Mouse (Mus musculus) forebrain, embryonic 13.5 days (tissue): ENCODE data around the gene Calm5. TPM values are rescaled to one million over a fixed set of nuclear protein-coding genes. Genes with fewer than 3 reads are reported as not detected.

Experiments
- ATAC-seq: fragments of 200-750 bp; cut with Nextera tagmentation; 2 replicates; pipeline ENCODE4 v1.8.0; 2017
- H3K27ac ChIP-seq: fragments of 300-500 bp; sonication (generic); 2 replicates; pipeline ENCODE4 v1.5.1; 2015; ENCODE audit warnings: inconsistent platforms, mild to moderate bottlenecking, moderate library complexity
- H3K27me3 ChIP-seq: fragments of 300-500 bp; sonication (generic); 2 replicates; pipeline ENCODE4 v1.6.1; 2015; ENCODE audit warnings: mild to moderate bottlenecking, inconsistent platforms
- H3K36me3 ChIP-seq: fragments of 300-500 bp; sonication (generic); 2 replicates; pipeline ENCODE4 v1.6.1; 2015; ENCODE audit warnings: mild to moderate bottlenecking, inconsistent platforms; ENCODE audit not compliant: poor library complexity, severe bottlenecking
- H3K4me1 ChIP-seq: fragments of 300-500 bp; sonication (generic); 2 replicates; pipeline ENCODE4 v1.6.1; 2015; ENCODE audit warnings: inconsistent platforms
- H3K4me2 ChIP-seq: fragments of 300-500 bp; sonication (generic); 2 replicates; pipeline ENCODE4 v1.6.1; 2015; ENCODE audit warnings: inconsistent platforms, mild to moderate bottlenecking, moderate library complexity
- H3K4me3 ChIP-seq: fragments of 300-500 bp; sonication (generic); 2 replicates; pipeline ENCODE4 v1.5.1; 2015; ENCODE audit warnings: mild to moderate bottlenecking, inconsistent platforms
- H3K9ac ChIP-seq: fragments of 300-500 bp; sonication (generic); 2 replicates; pipeline ENCODE4 v1.6.1; 2015; ENCODE audit warnings: mild to moderate bottlenecking, inconsistent platforms
- H3K9me3 ChIP-seq: fragments of 300-500 bp; sonication (generic); replicated peaks from 2 replicates; pipeline ENCODE4 v1.6.1; 2016; ENCODE audit warnings: inconsistent platforms
- WGBS: fragments of 180-500 bp; shearing (Covaris S2); methylation state at CpG from one replicate; pipeline ENCODE4 v1.1.7; 2015; 5-methylcytosine and 5-hydroxymethylcytosine counted together
- polyA plus RNA-seq: library from polyadenylated mRNA; unstranded; fragments of >200 nt; fragmentation: Nextera tagmentation; extraction: Ambion mirVana; gene quantifications from 2 replicates; pipeline ENCODE4 v1.2.1, GENCODE M21; 2015

Gene Calm5
- polyA plus RNA-seq, 1 experiment from 2014 or later: not detected

- Histone ChIP-seq H3K4me1 (no peaks in the 10 kb centered on the region), H3K36me3 (no peaks in the 10 kb centered on the region), H3K9ac (no peak overlapping the region), H3K4me2 (no peak overlapping the region), H3K27me3 (no peaks in the 10 kb centered on the region), H3K4me3 (no peak overlapping the region), H3K9me3 (no peaks in the 10 kb centered on the region), H3K27ac (no peak overlapping the region)
- ATAC-seq: no peak
Measured at GRCm38 (mm10) chr13:3869901-3870300, 15.9 kb downstream of the Calm5 start.

GRCm38 (mm10) chr13:3872832-3873231 lies 18.9 kb downstream of the Calm5 start:
- no peaks in the 10 kb centered on the region for H3K4me1 ChIP-seq
- H3K4me2 ChIP-seq: no peak overlapping the region
- no peak overlapping the region for H3K4me3 ChIP-seq
- 92% methylated on average over 4 of the region's 4 CpGs for WGBS
- H3K9me3 ChIP-seq: no peaks in the 10 kb centered on the region
- ATAC-seq: no peak
- no peak overlapping the region for H3K27ac ChIP-seq
- no peaks in the 10 kb centered on the region for H3K36me3 ChIP-seq
- no peak overlapping the region for H3K9ac ChIP-seq
- H3K27me3 ChIP-seq: no peaks in the 10 kb centered on the region

GRCm38 (mm10) chr13:3876448-3876847 lies 22.5 kb downstream of the Calm5 start:
- Histone ChIP-seq H3K4me1 (no peaks in the 10 kb centered on the region), H3K9ac (no peak overlapping the region), H3K27me3 (no peaks in the 10 kb centered on the region), H3K4me3 (no peak overlapping the region), H3K36me3 (peaks cover 3% of the 10 kb centered on the region; the same call in 1 of the 2 replicates), H3K9me3 (no peaks in the 10 kb centered on the region), H3K27ac (no peak overlapping the region), H3K4me2 (no peak overlapping the region)
- ATAC-seq: no peak
- WGBS: 81% methylated on average over 6 of the region's 6 CpGs

- H3K27me3 ChIP-seq: no peaks in the 10 kb centered on the region
- H3K4me2 ChIP-seq: no peak overlapping the region
- H3K9ac ChIP-seq: no peak overlapping the region
- H3K4me1 ChIP-seq: no peaks in the 10 kb centered on the region
- H3K36me3 ChIP-seq: peaks cover 10% of the 10 kb centered on the region
- H3K4me3 ChIP-seq: no peak overlapping the region
- 72% methylated on average over 6 of the region's 6 CpGs for WGBS
- no peak for ATAC-seq
- H3K27ac ChIP-seq: no peak overlapping the region
- H3K9me3 ChIP-seq: no peaks in the 10 kb centered on the region
Measured at GRCm38 (mm10) chr13:3877185-3877584, 23.2 kb downstream of the Calm5 start.

- 55% methylated on average over 4 of the region's 4 CpGs for WGBS
- Histone ChIP-seq H3K9me3 (no peaks in the 10 kb centered on the region), H3K4me1 (no peaks in the 10 kb centered on the region), H3K27me3 (no peaks in the 10 kb centered on the region), H3K4me3 (no peak overlapping the region), H3K9ac (no peak overlapping the region), H3K4me2 (no peak overlapping the region), H3K36me3 (peaks cover 10% of the 10 kb centered on the region), H3K27ac (no peak overlapping the region)
- ATAC-seq: no peak
Measured at GRCm38 (mm10) chr13:3877679-3878220, 23.8 kb downstream of the Calm5 start.

- Histone ChIP-seq H3K4me1 (no peaks in the 10 kb centered on the region), H3K4me3 (no peak overlapping the region), H3K27ac (no peak overlapping the region), H3K36me3 (peaks cover 49% of the 10 kb centered on the region), H3K27me3 (no peaks in the 10 kb centered on the region), H3K9me3 (no peaks in the 10 kb centered on the region), H3K9ac (no peak overlapping the region), H3K4me2 (no peak overlapping the region)
- WGBS: 96% methylated on average over 7 of the region's 7 CpGs
- no peak for ATAC-seq
Measured at GRCm38 (mm10) chr13:3886663-3887062, 32.7 kb downstream of the Calm5 start.

- Histone ChIP-seq H3K4me2 (no peak overlapping the region), H3K9me3 (no peaks in the 10 kb centered on the region), H3K4me3 (no peak overlapping the region), H3K36me3 (peaks cover 41% of the 10 kb centered on the region), H3K4me1 (0 out of 2 replicates have a peak, but pooled peaks cover 7% of the 10 kb centered on the region), H3K27me3 (no peaks in the 10 kb centered on the region), H3K9ac (no peak overlapping the region), H3K27ac (no peak overlapping the region)
- ATAC-seq: no peak
- 85% methylated on average over 3 of the region's 3 CpGs for WGBS
Measured at GRCm38 (mm10) chr13:3889111-3889510, 35.1 kb downstream of the Calm5 start.

- H3K4me3 ChIP-seq: no peak overlapping the region
- no peak overlapping the region for H3K27ac ChIP-seq
- 0 out of 2 replicates have a peak, but pooled peaks cover 7% of the 10 kb centered on the region for H3K4me1 ChIP-seq
- no peak for ATAC-seq
- no peaks in the 10 kb centered on the region for H3K9me3 ChIP-seq
- no peaks in the 10 kb centered on the region for H3K27me3 ChIP-seq
- peaks cover 31% of the 10 kb centered on the region for H3K36me3 ChIP-seq
- no peak overlapping the region for H3K9ac ChIP-seq
- no peak overlapping the region for H3K4me2 ChIP-seq
- WGBS: 75% methylated on average over 8 of the region's 8 CpGs
Measured at GRCm38 (mm10) chr13:3890061-3890460, 36.1 kb downstream of the Calm5 start.

- ATAC-seq: no peak
- no peak overlapping the region; the same call in 1 of the 2 replicates for H3K4me2 ChIP-seq
- no peak overlapping the region for H3K9ac ChIP-seq
- H3K27ac ChIP-seq: no peak overlapping the region
- WGBS: 60% methylated on average over 8 of the region's 8 CpGs
- H3K36me3 ChIP-seq: peaks cover 17% of the 10 kb centered on the region
- 0 out of 2 replicates have a peak, but pooled peaks cover 7% of the 10 kb centered on the region for H3K4me1 ChIP-seq
- H3K9me3 ChIP-seq: no peaks in the 10 kb centered on the region
- no peak overlapping the region for H3K4me3 ChIP-seq
- no peaks in the 10 kb centered on the region for H3K27me3 ChIP-seq
Measured at GRCm38 (mm10) chr13:3891479-3892087, 37.6 kb downstream of the Calm5 start.

GRCm38 (mm10) chr13:3892601-3893000 lies 38.6 kb downstream of the Calm5 start:
- Histone ChIP-seq H3K9ac (peak overlapping the region; percentile 30; the same call in 1 of the 2 replicates), H3K4me1 (0 out of 2 replicates have a peak, but pooled peaks cover 7% of the 10 kb centered on the region), H3K4me3 (peak overlapping the region; percentile 51), H3K4me2 (peak overlapping the region; percentile 69), H3K27ac (no peak overlapping the region), H3K36me3 (peaks cover 7% of the 10 kb centered on the region), H3K27me3 (no peaks in the 10 kb centered on the region), H3K9me3 (no peaks in the 10 kb centered on the region)
- 19% methylated on average over 7 of the region's 7 CpGs for WGBS
- ATAC-seq: no peak

GRCm38 (mm10) chr13:3893126-3893734 lies 39.3 kb downstream of the Calm5 start:
- Histone ChIP-seq H3K9me3 (no peaks in the 10 kb centered on the region), H3K4me1 (0 out of 2 replicates have a peak, but pooled peaks cover 7% of the 10 kb centered on the region), H3K9ac (peak overlapping the region; percentile 62), H3K4me3 (peak overlapping the region; percentile 51), H3K4me2 (peak overlapping the region; percentile 69), H3K27ac (no peak overlapping the region), H3K27me3 (no peaks in the 10 kb centered on the region), H3K36me3 (peaks cover under 1% of the 10 kb centered on the region; the same call in 1 of the 2 replicates)
- WGBS: under 1% methylated on average over 35 of the region's 35 CpGs
- ATAC-seq: peak; percentile 99

GRCm38 (mm10) chr13:3894549-3894948 lies 40.6 kb downstream of the Calm5 start:
- 78% methylated on average over 8 of the region's 8 CpGs for WGBS
- Histone ChIP-seq H3K4me3 (no peak overlapping the region), H3K27ac (no peak overlapping the region), H3K36me3 (peaks cover 4% of the 10 kb centered on the region; the same call in 1 of the 2 replicates), H3K9me3 (no peaks in the 10 kb centered on the region), H3K27me3 (no peaks in the 10 kb centered on the region), H3K9ac (no peak overlapping the region), H3K4me2 (no peak overlapping the region), H3K4me1 (0 out of 2 replicates have a peak, but pooled peaks cover 7% of the 10 kb centered on the region)
- ATAC-seq: no peak
